Mouse (Mus musculus) small intestine, adult 2 months (tissue): ENCODE measurements around the gene Prps1l1.

ENCODE experiments used
- CTCF ChIP-seq: fragments of 200-500 bp; IDR thresholded peaks from 2 replicates; pipeline ENCODE4 v1.5.1; 2012; ENCODE audit warnings: low read depth, mild to moderate bottlenecking, control low read depth, inconsistent platforms, low read length, moderate library complexity, mixed read lengths; ENCODE audit not compliant: insufficient replicate concordance, insufficient read length; ENCODE audit errors: extremely low read depth
- POLR2A ChIP-seq: fragments of 200-500 bp; IDR thresholded peaks from 2 replicates; pipeline ENCODE4 v1.6.1; 2012; ENCODE audit warnings: low read depth, mild to moderate bottlenecking, control low read depth, inconsistent platforms, low read length, moderate library complexity

DNA sequence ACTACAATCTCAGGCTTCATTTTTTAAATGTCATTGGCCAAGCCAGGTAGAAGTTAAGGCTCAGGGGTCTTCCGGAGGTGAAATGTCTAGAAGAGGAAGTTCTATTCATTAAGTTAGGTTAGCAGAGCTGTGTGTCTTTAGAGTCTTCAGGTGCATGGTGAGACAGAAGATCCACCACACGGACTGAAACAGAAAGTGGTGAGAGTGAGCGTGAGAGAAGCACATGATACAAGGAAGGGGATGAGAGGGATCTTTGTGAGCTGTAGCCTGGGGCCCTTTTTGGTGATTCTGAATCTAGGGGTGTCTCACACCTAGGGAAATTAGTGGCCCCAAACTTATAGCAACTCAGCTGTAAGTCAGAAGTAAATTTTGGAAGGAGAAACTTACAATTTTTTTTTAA lies 8.6 kb upstream of the Prps1l1 start:
- TF ChIP-seq POLR2A = no peak
- TF ChIP-seq CTCF = no peak
